Mouse (Mus musculus) myocyte (in vitro differentiated cells): Measurements from ENCODE around the gene Glb1l2. TPM values are rescaled to one million over a fixed set of nuclear protein-coding genes. Genes with fewer than 3 reads are reported as not detected.

Experiments used
- H3K27me3 ChIP-seq: one replicate; pipeline ENCODE4 v1.6.1; 2011; ENCODE audit not compliant: control insufficient read depth, insufficient read depth, insufficient read length
- H3K36me3 ChIP-seq: one replicate; pipeline ENCODE4 v1.6.1; 2011; ENCODE audit not compliant: control insufficient read depth, insufficient read depth
- H3K4me2 ChIP-seq: one replicate; pipeline ENCODE4 v1.6.1; 2011; ENCODE audit warnings: low read depth, control low read depth
- H3K4me3 ChIP-seq: one replicate; pipeline ENCODE4 v1.5.1; 2011; ENCODE audit warnings: mild to moderate bottlenecking, control low read depth, moderate library complexity
- H3K79me2 ChIP-seq: one replicate; pipeline ENCODE4 v1.6.1; 2011; ENCODE audit not compliant: control insufficient read depth, insufficient read depth
- H3ac ChIP-seq: one replicate; pipeline ENCODE4 v1.6.1; 2011; ENCODE audit not compliant: control insufficient read depth, insufficient read length
- CEBPB ChIP-seq: IDR thresholded peaks from 2 replicates; pipeline ENCODE4 v1.6.1; 2011; ENCODE audit warnings: mild to moderate bottlenecking, moderate library complexity; ENCODE audit not compliant: poor library complexity, insufficient read depth, severe bottlenecking
- MAX ChIP-seq: IDR thresholded peaks from one replicate; pipeline ENCODE4 v1.6.1; 2011; ENCODE audit warnings: low read depth, mild to moderate bottlenecking, control low read depth
- MYOD1 ChIP-seq, 3 experiments: IDR thresholded peaks; one replicate each; pipeline ENCODE4 v1.6.1; 2011; ENCODE audit warnings: control low read depth in 2 of 3, low read depth in 2 of 3, mild to moderate bottlenecking in 2 of 3, moderate library complexity in 1 of 3; ENCODE audit not compliant: insufficient read length in 2 of 3, control insufficient read depth in 1 of 3
- REST ChIP-seq: IDR thresholded peaks from one replicate; pipeline ENCODE4 v1.6.1; 2011; ENCODE audit warnings: mild to moderate bottlenecking, control low read depth, moderate library complexity; ENCODE audit not compliant: insufficient read depth, insufficient read length
- TCF12 ChIP-seq: IDR thresholded peaks from one replicate; pipeline ENCODE4 v1.6.1; 2011; ENCODE audit warnings: mild to moderate bottlenecking, control low read depth; ENCODE audit not compliant: poor library complexity, insufficient read depth, severe bottlenecking
- polyA plus RNA-seq: library from polyadenylated mRNA; unstranded; fragments of >200 nt; fragmentation: generic; extraction: Trizol; gene quantifications from one replicate; pipeline ENCODE4 v1.2.1, GENCODE M21; 2012; ENCODE audit warnings: missing spikeins

Gene Glb1l2
- polyA plus RNA-seq, 1 experiment = not detected

DNA sequence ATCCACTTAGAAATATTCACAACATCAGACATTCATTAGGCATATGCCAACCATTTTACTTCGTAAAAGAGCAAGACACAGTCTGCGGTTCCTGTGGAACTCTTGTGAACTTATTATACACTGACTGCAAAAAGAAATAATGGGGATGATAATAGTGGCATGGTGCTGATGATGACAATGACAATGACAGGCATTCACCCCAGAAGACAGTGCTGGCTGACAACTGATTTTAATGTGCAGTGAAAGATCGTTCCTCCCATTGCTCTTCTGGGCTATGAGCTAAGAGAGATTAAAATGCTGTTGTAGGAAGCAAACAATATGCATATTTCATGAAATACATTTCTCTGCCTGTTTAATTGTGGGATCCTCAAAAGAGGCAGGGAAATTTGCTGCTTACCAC lies 80.6 kb downstream of the Glb1l2 start:
- H3K36me3 ChIP-seq = no peaks in the 10 kb centered on the region
- H3K79me2 ChIP-seq = no peaks in the 10 kb centered on the region
- no peak overlapping the region for H3K4me3 ChIP-seq
- H3ac ChIP-seq = no peak overlapping the region
- no peaks in the 10 kb centered on the region for H3K27me3 ChIP-seq
- TF ChIP-seq MAX = no peak
- H3K4me2 ChIP-seq = no peak overlapping the region

DNA sequence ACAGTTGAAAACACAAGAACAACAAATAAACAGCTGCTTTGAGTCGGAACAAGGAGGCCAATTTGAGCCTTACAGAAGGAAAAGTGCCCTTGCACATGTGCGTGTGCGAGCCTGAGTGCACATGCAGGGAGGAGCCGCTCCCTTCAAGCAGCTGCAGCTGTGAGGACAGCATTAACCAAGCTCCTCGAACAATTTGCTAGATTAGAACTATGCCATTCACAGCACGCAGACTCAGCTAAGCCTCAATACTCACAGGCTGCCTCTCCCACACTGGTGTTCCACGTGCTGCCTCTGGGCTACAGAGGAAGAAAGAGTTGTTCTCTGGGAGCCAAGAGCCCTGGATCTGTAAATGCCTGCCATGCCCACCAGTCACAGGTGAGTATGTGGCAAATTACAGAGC lies 84.5 kb downstream of the Glb1l2 start:
- H3K36me3 ChIP-seq = no peaks in the 10 kb centered on the region
- TF ChIP-seq MYOD1 (IDR thresholded peaks at IDR 0.05; ENCODE audit: control insufficient read depth in 1 of 3, insufficient read length in 2 of 3, low read depth in 2 of 3) (no peak), CEBPB (no peak), TCF12 (no peak), MAX (no peak)

DNA sequence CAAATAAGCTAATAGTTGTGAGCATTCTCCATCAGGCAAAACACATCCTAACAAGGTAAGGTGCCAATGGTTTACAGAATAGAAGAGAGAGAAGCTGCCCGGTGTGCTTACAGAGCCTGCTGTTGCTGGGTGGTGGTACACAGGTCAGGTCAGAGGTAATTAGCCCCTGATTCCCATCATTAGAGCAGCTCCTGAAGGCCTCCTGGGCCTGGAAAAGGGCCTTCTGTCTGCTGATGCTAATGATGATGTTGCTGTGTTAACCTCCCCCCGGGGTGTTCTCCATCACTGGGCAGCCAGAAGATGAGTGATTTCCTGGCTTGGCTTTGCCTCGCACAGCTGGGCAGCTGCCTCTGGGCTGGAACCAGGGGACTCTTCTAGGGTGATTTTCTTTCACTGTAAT lies 87.9 kb downstream of the Glb1l2 start:
- Histone ChIP-seq H3K36me3 (no peaks in the 10 kb centered on the region), H3K79me2 (no peaks in the 10 kb centered on the region)

More for the DNA sequence above, 84.5 kb downstream of the Glb1l2 start:
- Histone ChIP-seq H3K4me3 (no peak overlapping the region), H3K4me2 (no peak overlapping the region), H3ac (no peak overlapping the region), H3K79me2 (no peaks in the 10 kb centered on the region), H3K27me3 (no peaks in the 10 kb centered on the region)

More for the DNA sequence above, 87.9 kb downstream of the Glb1l2 start:
- Histone ChIP-seq H3ac (no peak overlapping the region), H3K4me3 (no peak overlapping the region), H3K4me2 (no peak overlapping the region), H3K27me3 (no peaks in the 10 kb centered on the region)
- no peak for TF ChIP-seq REST

Other genes starting within 250 kb of the Glb1l2 start
- gene B3gat1, start 72.7 kb downstream of the Glb1l2 start, polyA plus RNA-seq = not detected
- not detected for gene Glb1l3, start 54.4 kb upstream of the Glb1l2 start, polyA plus RNA-seq
- gene Gm1110, start 116.6 kb upstream of the Glb1l2 start, polyA plus RNA-seq = not detected
- gene Acad8, start 193.1 kb upstream of the Glb1l2 start, polyA plus RNA-seq = 18.5 TPM
- 68.6 TPM for gene Thyn1, start 193.2 kb upstream of the Glb1l2 start, polyA plus RNA-seq
- gene Vps26b, start 223.6 kb upstream of the Glb1l2 start, polyA plus RNA-seq = 31.7 TPM
- 4.3 TPM for gene Ncapd3, start 223.7 kb upstream of the Glb1l2 start, polyA plus RNA-seq